Mouse (Mus musculus) skeletal muscle tissue, adult 2 months (tissue): ENCODE results near the gene Kif12.

ENCODE experiments used
- DNase-seq: peaks from one replicate; pipeline ENCODE4 v3.0.0-alpha.2; 2012; ENCODE audit warnings: low read depth, low spot score

Gene Kif12

DNA sequence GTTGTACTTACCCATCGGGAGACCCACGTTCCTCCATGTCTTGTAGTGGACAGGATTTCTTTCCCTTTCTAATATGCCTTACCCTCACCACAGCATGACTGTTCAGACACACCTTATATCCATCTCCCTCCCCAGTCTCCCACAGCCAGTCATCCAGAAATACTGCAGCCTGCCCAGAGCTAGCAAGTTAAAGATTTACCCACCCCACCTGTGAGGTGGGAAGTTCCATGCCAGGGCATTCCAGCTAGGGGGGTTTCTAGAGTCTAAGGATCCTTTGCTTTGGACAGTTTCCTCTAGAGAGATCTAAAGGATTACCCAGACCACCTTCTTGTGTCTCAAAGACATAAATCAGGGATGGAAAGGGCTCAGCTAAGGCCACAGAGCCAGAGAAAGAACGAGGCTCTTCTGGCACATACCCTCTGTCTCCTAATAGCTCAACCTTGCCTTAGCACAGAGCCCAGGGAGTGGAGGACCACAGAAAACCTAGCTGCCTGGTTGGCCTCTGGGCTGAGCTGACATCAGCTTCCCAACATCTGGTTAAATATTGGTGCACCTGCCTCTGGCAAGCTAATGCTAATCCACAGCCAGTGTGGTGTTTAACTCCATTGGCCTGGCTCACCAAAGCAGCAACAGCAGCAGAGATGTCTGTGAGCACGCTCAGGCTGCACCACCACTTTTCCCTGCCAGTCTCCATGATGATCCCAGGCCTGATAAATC, at the start of gene Kif12:
Kif12 (minus strand) TSS at position 163 of the 717 bp plus-strand sequence.
- DNase-seq = no peak

DNA sequence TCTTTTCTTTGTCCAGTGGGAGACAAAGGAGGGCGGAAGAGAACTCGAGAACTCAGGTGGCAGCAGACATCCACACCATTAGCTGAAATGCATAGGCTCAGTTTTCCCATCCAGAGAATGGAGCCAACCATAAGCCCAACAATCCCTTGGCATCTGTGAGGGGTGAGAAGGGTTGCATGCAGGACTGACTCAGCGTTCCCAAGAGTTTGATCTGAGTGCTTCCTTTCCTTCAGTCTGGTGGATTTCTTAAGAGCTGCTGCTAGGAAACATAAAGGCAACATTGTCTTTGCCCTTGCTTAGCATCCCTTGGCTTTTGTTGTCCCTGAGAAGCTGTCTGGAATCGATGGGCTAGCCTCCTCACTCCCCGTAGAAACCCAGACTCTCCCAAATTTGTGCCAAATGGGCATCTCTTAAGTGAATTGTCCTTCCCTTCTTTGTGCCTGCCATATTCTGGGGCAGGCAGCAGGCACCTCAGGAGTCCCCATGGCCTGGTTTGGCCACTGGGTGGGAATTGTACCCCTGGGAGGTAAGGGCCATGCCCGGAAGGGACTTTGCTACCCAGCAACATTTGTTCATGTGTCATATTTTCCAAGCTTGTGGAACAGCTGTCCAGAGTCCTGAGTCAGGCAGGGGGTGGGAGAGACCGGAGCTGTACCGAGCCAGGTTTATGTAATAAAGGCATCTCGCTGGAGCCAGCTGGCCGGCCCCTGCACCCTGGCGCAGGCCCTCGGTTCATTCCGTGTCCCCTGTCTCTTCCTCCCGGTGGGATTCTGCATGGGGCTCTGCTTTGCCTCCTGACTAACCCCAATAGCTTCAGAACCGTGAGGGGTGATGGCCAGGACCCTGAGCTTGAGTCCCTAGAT, 49.4 kb upstream of the Kif12 start:
- DNase-seq = peak; percentile 81

DNA sequence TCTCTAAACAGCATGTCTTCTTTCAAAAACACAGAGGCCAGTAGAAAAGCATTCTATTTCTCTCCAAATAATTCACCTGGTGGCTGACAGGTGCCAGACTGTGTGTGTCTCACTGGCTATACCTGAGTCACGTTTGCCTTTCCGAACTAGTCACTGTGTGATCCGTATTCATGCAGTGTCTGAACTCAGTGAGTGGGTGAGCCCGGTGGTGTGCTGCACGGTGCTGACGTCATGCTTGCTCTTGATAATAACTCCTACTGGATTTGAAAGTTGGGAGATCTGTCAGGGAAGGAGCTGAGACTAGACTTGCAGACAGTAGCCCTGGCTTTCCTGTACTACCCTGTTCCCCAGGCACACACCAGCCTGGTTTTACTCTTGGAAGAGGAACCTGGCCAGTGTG, 47.7 kb upstream of the Kif12 start:
- no peak for DNase-seq

DNA sequence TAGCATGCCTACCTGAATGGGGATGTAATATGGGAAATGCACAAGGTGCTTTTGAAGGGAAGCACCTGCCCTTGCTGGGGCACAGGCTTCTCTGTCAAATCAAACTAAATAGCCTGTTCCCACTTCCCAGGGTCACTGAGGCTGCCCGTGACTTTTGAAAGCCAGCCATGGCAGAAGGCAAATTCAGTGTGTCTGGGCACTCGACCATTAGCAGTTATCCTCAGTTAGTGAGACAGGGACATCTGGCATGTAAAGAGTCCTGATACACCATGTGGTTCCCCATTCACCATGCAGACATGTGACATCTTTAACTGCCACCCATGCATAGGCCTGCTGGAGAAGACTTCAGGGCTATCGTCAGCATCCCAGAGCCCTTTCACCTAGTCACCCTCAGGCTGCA, 47.1 kb upstream of the Kif12 start:
- no peak for DNase-seq

DNA sequence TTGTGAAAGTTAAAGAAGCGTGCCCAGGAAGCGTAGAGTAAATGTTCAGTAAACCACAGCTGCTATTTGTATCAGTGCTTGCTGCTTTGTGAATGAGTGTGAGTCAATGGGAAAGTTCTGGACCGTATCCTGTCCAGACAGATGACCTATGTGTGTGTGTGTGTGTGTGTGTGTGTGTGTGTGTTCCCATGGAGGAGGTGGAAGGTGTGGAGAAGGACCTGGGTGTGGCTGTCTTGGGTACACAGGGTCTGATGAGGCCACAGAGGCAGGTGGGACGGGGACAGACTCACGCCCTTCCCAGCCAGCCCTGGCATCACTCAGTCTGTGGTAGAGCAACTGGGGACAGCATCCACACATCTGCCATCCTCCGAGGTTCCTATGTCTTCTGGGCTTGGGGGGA, 45.6 kb upstream of the Kif12 start:
- no peak for DNase-seq

DNA sequence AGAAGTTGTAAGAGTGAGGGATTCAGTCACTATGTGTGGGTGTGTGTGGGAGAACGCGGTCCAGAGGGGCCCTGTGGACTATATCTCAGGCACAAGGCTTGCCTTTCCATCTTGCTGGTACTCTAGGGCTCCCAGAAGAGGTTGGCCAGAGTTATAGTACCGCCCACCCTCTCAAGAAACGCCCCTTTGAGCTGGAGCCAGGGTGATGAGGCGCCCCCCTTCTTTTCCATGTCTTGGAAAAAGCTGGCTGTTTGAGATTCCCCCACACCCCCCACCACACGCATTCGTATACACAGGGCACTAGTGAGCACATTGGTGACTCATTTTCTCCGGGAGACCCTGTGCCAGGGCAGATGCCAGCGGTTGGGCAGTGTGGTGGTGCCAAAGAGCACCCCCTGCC, 44.6 kb upstream of the Kif12 start:
- DNase-seq = no peak

DNA sequence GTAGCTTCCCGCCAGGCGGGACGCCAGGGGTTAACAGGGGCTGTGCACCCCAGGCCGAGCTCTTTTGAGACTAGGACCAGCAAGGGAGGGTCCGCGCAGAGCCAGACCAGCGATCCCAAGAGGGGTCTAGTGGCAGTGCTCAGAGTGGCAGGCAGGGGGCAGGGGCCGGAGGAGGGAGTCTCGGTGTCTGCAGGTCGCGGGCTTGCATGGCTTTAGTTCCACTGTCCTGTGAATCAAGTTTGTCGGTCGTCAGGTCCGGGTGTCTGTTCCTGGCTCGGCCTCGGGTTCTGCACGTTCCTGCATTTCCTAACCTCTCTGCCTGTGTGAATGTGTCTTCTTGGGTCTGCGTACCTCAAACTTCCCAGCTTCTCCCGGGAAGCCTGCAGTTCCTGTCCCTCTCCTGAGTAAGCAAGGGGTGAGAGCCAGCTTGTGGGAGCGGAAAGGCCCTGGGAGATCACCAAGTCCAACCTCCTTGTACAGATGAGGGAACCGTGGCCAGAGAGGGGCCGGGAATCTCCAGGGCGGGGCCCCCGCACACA, 44.1 kb upstream of the Kif12 start:
- DNase-seq = no peak

DNA sequence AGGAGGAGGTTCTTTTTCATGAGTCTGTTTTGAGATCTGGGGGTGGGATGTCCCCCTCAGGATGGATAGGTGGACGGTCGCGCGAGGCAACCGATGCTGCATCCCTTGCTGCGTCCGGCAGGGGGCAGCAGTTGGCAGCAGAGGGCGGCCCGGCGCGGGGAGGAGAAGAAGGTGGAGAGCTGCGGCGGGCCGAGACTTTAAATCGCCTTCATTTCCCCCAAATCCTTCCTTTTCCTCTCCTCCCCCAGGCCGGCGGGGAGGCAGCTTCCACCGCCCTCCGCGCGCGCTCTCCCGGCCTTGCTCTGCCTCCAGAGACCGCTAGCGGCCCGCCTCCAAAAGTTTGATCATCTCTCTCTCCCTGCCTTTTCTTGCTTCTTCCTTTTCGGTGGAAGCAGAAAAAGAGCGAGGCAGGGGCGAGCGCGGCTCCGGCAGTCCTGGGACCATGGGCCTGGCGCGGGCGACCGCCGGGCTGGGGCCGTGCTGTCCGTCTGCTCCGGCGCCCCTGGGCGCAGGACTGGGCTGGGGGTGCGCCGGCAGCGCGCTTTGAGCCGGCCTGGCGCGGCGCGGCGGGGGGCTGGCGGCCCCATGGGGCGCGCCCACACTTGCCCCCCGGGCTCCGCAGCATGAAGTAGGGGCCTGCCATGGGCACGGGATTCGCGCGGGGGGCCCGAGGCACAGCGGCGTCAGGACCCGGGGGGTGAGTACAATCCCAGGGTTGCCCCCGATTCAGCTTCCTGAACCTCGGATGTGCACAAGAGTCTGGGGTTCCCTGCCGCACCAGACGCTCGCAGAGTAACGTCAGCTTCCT, 43.5 kb upstream of the Kif12 start:
- no peak for DNase-seq

DNA sequence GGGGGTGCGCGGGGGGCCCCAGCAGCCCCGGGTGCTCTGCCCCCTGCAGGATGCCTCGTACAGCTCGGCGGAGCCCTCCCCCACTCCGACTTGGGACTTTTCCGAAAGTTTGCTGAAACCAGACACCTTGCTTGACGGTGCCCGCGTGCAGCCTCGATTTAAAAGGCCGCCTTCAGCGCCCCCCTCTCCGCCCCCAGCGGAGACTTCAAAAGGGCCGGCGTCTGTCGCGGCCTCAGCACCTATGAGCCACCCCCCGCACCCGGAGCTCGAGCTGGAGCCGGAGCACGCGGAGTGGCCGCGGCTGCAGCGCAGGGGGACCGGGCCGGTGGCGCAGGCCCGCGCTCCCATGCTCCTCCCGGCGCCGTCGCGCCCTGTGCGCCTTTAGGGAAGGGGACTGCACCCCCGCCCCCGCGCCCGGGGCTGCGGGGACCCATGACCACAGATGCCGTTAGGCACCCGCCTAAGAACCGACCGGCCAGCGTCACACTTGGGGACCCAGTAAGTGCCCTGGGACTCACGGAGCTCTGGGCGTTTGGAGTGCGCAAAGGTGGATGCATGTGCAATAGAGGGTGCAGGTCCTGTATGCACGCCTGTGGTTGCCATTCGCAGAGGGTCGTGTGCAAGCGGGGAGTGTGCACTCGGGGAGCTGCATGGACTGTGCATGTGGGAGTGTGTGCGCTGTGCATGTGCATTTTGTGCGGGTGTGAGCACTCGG, 42.1 kb upstream of the Kif12 start, which contains the start of gene Col27a1:
Col27a1 (plus strand) TSS at position 98 of the 715 bp plus-strand sequence.
- DNase-seq = no peak

DNA sequence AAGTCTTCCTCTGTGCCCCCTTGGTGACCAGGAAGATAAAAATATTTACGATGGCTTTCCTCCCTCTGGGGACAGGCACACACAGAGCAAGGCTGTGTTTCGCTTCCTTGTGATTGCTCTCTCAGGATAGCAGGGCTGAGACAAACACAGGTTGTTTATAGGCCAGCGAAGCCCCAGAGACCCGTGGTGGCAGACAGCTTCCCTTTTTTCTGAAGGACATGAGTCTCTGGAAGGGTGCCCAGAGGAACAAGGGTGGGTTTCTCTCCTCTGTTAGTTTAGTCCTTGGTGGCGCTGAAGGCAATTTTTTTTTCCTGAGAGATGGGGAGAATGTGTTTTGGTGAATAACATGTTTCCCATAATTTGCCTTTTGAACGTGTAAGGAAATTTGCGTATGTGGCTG, 33.7 kb upstream of the Kif12 start:
- no peak for DNase-seq

DNA sequence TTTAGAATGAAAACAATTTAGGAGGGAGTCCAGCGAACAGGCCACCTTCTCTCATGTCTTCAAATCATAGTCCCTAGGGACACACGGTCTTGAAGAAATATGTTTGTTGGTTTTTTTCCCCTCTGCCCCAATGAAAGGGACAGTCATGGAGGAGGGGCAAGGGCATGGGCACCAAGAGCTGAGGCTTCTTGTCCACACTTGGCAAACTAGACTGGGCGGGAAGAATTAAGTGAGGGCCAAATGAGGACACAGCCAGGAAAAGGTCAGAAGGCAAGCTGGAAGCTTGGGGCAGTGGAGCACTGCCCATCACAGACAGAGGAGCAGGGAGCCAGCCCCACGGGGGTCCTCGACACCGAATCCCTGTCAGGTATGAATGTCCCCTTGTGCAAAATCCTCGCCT, 31.9 kb upstream of the Kif12 start:
- no peak for DNase-seq

DNA sequence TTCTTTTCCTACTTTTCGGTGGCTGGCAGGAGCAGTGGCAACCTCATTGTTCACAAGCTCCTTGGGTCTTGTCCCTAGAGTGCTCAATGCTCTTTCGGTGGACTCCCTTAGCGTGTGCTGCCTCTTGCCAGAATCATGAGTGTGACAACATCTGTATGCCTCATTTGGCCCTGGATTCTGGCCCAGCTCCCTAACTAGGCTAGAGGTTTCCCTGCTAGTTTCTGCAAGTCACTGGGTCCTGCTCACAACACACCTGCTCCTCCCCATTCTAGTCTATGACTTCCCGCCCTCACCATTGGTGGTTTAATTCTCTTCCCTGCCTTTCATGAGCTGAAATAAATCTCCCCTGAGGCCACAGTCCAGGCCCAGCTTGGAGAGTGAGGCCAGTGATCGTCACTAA, 27.4 kb upstream of the Kif12 start:
- DNase-seq = peak; percentile 31

DNA sequence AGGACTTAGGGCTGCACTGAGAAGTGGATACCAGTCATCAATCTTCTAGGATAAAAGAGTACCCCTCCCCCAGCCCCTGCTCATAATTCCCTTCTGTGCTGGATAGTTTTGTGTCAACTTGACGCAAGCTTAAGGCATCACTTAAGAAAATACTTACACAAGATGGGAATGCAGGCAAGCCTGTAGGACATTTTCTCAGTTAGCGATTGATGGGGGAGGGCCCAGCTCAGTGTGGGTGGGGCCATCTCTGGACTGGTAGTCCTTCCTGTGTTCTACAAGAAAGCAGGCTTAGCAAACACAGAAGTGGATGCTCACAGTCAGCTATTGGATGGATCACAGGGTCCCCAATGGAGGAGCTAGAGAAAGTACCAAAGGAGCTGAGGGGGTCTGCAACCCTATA, 22.4 kb upstream of the Kif12 start:
- DNase-seq = no peak

DNA sequence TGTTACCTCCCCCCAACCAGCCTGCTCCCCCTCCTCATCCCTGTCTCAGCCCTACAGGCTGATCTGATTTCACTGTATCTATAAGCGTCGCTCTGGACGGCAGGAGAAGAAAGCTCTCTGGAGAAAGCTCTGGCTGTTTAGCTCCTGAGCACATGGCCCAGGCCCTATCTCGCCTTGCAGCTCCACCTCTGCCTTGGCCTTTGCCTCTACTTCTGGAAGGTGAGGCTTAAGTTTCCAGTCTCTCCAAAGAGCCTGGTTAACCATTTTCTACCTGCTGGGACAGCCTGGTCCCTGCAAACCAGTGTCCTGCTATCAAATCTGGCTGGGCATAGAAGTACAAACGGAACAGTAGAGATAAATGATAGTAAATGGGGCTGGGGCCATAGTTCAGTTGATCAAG, 19.7 kb upstream of the Kif12 start:
- no peak for DNase-seq

DNA sequence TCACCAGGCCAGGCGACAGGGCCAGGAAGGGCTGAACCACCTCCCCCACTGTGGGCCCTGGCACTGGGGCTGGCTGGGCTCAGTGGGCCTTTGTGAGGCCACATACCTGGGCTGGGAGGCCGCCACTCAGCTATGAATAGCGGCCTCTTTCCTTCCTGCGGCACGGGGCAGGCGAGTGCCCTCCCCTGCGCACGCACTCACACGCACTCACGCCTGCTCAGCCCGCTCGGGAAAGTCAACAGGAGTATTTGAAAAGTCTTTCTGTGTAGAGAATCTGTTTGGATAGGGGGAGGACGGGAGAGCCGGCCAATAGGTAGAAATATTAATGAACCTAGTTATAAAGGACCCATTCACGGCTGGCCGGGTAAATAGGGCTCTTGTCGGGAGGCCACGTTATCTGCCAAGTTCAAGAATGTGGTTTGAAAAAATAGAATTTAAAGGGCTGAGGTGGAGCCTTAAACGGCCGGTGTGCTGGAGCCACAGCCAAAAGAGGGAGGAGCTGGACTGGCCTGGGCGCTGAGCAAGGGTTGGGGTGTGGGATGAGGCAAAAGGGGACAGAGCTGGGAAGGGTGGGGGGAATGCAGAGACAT, 14.4 kb upstream of the Kif12 start:
- DNase-seq = no peak

DNA sequence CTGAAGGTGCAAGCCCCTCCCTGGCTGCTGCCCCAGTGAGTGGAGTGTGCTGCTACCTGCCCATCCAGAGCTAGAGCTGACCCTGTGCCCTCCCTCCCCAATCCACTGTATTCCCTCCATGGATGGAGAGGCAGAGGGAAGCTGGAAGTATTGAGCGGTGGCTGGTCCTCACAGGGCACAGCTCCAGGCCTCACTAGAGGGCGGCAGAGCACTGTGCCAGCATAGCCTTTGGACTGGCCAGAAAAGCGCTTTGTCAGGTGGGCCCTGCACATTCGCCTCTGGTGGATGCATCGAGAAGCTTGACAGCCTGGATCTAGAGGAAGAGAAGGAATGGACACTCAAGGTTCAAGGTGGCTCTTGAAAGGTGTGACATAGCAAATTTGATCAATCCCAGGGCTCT, 9.6 kb upstream of the Kif12 start:
- peak; percentile 6 for DNase-seq

DNA sequence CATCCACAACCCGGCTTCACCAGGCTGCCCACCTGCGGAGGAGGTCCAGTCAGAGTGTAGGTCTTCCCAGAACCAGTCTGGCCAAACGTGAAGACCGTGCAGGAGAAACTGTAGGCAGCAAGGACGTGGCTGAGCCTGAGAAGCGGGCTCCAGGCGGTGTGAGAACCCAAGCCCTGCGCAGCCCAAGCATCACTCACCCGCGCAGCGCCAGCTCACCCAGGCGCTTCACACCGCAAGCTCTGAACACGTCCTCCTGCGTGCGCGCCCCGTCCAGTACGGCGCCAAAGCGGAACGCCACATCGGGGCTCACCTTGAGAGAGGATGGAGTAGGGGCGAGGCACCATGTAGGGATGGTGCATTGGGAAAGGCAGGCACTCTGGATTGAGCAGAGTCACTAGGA, 809 bp downstream of the Kif12 start:
- DNase-seq = no peak

DNA sequence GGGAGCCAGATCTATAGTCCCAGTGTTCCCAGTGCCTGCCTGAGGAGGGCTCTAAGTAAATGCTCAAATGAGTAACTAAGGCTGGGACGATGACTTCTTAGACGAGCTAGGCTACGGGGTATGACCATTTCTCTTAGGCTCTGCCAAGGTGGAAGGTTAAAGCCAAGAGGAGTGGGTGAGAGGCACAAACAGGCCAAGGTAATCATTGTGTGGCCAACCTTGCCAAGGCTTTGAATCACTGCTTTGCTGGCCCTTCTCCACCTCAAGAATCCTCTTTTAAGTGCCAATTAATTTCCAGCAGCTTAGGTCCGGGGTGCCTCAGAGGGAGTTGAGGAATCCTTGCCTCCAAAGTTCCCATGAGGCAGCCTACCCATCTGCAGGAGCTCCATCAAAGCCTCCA, 1.9 kb downstream of the Kif12 start:
- DNase-seq = no peak

DNA sequence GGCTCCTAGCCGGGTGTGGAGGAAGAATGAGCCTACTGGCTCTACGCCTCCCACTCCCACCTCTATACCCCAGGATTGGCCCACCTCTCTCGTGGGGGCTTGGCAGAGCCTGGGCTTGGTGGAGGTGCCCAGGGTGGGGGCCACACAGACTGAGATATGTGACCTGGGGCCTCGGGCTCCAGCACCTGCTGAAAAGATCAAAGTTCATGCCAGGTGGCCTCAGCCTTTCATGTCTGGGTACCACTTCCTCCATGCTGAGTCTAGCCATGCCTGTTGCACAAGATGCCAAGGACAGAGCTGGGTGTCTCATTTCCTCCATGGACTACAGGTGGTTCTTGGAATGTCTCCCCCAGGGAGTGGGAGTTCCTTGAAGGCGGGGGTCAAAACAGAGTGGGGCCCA, 5.6 kb downstream of the Kif12 start:
- no peak for DNase-seq

DNA sequence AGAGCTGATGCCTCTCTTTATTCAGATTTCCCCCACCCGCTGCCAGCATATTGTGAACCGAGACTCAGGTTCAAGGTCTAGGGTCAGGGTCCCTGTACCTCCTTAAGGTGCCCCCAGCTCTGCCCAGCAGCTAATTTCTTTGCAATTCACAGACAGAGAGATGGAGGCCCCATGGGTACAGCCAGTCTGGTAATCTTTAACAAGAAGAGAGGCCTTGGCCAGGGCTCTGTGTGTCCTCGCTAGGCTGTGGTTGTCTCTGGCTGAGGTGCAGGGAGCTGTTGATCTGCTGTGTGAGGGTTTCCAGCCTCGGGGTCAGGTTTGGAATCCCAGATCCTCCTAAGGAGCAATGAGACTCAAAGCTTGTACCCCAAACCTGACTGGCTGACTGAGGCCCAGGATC, 6.3 kb downstream of the Kif12 start:
- no peak for DNase-seq
